Mouse (Mus musculus): Measurements from ENCODE around the gene Dusp8.

- TF ChIP-seq CHD2 (IDR thresholded peaks at IDR 0.05; ENCODE audit: low read depth, low read length), result no peak
- TF ChIP-seq ZNF384 (IDR thresholded peaks at IDR 0.05; ENCODE audit: low read depth, low read length), result no peak
Measured at GRCm38 (mm10) chr7:142057121-142057520, 38.5 kb downstream of the Dusp8 start.
